Mouse (Mus musculus) heart, adult 2 months (tissue): ENCODE measurements around the gene Incenp.

Source experiments
- CTCF ChIP-seq: fragments of 200-600 bp; IDR thresholded peaks from 2 replicates; pipeline ENCODE4 v1.8.1; 2022; ENCODE audit warnings: antibody characterized with exemption, mild to moderate bottlenecking, moderate library complexity
- EP300 ChIP-seq: fragments of 200-500 bp; IDR thresholded peaks from 2 replicates; pipeline ENCODE4 v1.6.1; 2011; ENCODE audit warnings: low read depth, low read length, control low read depth; ENCODE audit not compliant: insufficient read depth
- POLR2A ChIP-seq: fragments of 200-500 bp; IDR thresholded peaks from 2 replicates; pipeline ENCODE4 v1.6.1; 2011; ENCODE audit warnings: mild to moderate bottlenecking, low read depth, low read length, control low read depth; ENCODE audit not compliant: insufficient read depth

DNA sequence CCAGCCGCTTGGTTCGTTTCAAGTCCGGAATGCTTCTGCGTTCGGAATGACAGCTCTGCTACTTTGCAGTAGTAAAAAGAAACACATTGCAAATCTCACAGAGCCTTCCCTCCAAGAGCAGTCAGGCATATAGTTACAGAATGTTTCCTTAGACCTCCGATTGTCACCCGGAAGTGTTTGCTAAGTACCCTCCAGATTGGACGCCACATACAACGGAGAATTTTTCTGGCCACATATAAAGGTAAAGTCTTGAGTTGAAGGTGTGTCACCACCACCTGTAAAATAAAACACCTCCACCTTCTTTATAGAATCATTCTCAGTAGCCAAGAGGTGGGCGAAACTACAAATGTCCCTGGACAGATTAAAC is 412 bp upstream of the Incenp start:
- TF ChIP-seq CTCF: no peak
- no peak for TF ChIP-seq POLR2A
- TF ChIP-seq EP300: no peak
